Mouse (Mus musculus): Measurements from ENCODE around the gene Epha5.

Gene Epha5

DNA sequence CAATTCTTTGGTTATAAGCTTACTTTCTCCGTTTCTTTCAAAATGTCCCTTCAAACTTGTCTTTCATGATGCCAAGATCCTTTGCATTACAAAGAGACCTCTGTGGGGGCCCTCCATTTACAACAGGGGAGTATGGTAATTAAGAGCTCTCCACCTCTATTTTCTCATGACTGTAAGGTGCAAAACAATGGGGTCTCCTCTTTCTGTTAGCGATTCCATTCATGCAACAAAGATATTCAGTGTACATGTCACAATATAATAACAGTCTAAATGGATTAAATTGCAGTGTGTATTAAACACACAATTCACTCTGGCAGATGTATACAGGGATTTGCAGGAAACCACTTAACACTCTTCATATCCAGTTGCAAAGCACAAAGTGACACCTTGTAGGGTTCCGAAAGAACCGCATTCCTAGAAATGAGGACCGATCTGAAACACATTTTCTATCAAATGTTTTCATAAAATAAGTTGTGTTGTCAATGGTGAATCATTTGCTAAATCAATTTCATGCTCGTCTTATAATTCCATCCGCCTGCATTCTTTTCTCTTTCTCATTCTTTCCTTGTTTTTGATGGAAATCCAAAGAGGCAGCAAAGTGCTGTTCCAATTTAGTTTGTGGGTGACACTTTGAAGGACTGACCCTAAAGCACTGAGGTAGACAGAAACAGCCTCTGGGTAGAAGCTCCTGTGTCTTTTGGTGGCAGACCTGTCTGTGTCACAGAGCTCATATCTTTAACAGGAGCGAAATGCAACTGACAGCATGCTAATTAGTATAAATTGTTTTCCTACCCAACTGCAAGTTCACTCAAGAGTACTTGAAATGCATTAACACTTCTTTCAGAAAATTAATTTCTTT, 118.1 kb downstream of the Epha5 start:
- DNase-seq: no peak

DNA sequence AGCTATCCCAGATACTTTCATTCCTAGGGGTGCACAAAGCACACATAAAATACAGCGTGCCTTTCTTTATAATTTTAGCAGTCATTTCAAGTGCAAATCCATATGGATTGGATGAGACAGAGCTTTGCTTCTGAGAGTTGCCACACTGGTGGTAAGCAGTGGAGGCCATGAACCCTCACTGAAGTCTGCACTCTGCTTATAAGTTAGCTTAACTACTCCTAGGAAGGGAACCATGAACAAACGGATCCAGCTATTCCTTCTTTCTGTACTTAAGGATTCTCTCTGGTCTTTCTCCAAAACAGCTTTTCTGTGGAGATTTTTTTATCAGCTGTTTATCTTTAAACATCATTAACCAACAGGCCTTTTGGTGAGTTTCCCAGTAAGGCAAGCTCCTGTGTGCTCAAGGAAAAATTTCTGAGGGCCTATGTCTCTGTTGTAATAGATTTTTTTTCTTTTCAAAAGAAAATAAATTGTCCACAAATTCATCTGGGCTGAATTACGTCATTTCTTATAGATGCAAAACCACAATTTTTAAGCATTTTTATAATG, 127.7 kb downstream of the Epha5 start:
- no peak for DNase-seq

GRCm38 (mm10) chr5:84281290-84282017, 135.7 kb downstream of the Epha5 start:
- DNase-seq: no peak

- DNase-seq: no peak
Measured at GRCm38 (mm10) chr5:84276996-84277395, 140.2 kb downstream of the Epha5 start.

DNA sequence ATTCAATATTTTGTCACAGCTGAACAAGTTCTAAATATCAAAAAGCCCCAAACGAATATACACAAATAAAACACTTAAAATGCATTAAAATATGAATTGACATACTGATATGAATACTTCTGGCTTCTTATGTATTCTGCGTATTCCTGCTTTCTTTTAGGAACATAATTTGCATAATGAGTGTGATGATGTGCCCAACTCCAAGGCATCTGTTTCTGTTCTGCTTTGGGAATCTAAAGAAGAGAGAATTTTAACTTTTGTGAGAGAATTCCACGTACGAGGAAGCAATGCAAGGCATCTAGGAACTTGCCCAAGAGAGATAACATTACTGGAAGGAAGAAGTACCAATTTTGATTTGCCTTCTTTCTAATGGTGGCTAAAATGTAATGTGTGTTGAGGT, 151.8 kb downstream of the Epha5 start:
- no peak for DNase-seq

DNA sequence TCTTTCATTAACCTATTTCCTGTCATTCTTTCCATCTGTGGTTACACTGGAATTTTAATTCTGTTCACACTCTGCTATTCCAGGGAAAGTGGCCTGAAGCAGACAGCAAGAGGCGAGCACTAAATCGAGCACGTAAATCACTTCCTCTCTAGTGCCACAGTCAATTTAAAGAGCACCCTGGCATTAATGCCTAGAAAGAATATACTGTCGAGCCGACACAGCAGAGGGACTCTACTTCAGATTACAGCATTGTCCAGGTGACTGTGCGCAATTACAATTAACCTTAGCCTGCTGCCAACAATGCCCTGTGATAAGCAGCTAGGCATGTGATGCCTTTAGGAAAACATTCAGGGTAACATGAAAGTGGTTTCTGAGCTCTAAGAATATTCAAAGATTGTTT, 153.2 kb downstream of the Epha5 start:
- no peak for DNase-seq

DNA sequence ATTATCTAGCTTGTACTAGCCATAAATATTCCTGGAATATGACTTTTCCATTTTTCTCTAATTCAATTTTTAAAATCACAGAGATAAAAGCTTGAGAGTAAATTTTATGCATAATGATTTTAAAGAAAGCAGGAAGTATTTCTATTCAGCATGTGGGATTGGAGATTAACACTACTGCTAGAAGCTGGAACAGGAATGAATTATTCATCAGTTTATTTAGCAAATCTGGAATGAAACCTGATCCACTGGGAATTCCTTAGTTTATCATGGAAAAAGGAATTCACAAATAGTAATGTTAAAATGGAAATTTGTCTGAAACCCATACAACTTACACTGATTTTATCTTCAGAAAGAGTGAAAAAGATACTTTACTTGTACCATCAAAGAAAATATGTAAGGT, 187.2 kb downstream of the Epha5 start:
- DNase-seq: no peak

GRCm38 (mm10) chr5:84208609-84209008, 208.6 kb downstream of the Epha5 start:
- DNase-seq: no peak

DNA sequence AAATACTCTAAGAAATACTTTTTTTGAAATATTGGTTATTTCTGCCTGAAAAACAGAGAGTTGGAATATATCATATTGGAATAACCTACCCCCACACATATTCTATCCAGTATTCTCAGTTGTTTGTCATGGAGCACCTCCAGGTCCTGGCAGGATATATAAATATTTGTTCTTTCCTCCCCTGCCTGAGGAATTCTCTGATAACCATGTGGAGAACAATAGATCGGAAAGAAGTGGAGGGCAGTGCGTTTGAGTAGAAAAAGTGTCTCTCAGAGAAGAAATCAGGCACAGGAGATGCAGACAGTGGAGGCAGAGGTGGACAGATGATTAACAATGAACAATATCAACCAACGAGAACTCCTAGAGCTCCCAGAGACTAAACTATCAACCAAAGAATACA, 223.8 kb downstream of the Epha5 start:
- no peak for DNase-seq

DNA sequence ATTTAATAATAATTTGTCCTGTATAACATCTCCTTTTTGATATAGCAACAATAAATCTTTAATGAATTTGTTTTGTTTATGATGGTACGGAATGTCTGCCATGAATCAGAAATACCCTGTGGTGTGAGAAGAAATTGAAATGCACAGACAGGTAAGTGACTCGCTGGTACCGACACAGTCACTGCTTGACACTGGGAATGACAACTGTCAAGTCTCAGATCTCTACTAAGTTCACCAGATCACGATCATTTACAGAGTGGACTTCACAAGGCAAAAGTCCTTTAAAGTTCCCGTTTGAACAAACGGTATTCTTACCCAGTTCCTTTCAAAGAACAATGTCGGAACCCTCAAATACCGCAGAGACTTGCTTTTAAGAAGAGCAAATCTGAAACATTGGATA, 233.0 kb downstream of the Epha5 start:
- no peak for DNase-seq

- DNase-seq: no peak
Measured at GRCm38 (mm10) chr5:84153095-84153494, 264.1 kb downstream of the Epha5 start.

GRCm38 (mm10) chr5:84142138-84142537, 275.0 kb downstream of the Epha5 start:
- DNase-seq: no peak

- DNase-seq: no peak
Measured at GRCm38 (mm10) chr5:84095947-84096346, 321.2 kb downstream of the Epha5 start.

GRCm38 (mm10) chr5:84081321-84081720, 335.9 kb downstream of the Epha5 start:
- no peak for DNase-seq

- DNase-seq: no peak
Measured at GRCm38 (mm10) chr5:84070976-84071375, 346.2 kb downstream of the Epha5 start.

DNA sequence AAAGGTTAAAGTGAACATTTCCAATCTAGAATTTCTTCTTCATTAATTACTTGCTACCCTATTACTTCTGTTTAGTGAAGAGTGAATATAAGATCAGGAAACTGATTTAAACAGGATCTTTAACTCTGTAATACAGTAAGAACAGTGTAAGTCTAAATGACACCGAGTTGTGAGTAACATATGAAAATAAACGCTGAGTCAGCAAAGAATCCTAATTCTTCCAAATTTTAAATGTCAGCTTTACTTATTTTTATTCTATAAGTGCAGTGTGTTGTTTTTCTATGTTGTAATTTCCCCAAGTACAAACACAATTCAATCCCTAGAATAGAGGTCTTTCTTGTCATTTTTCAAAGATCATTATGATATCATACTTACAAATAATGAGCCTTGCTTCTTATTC, 363.3 kb downstream of the Epha5 start:
- no peak for DNase-seq

DNA sequence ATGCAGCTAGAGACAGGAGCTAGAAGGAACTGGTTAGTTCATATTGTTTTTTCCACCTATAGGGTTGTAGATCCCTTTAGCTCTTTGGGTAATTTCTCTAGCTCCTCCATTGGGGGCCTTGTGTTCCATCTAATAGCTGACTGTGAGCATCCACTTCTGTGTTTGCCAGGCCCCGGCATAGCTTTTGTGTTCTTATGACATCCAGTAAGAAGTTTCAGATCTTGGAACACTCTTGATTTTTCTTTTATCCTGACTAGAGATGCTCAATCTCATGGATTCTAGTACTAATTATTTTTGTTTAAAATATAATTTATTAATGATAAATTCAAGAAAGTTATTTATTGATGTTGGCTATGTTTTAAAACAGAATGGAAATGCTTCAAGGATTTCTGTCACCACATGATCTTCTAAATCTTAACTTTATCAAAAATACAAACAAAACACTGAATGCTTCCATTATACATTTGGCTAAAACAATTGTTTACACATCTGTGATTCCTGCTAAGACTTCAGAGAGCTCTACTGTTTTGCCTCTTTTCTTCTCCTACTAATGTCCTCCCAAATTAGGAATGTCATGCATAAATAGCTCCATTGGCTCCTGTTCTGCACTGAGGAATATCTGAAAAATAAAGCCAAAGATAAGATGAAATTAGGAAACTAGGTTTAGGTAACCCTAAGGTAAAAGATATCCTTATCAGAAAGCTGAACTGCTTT, 379.8 kb downstream of the Epha5 start:
- no peak for DNase-seq

Data from spleen, adult 18-20 months (tissue).